Mouse (Mus musculus) ES-CJ7 (cell line): ENCODE measurements around the gene Islr.
A peak's percentile ranks its signal among the peaks of the same experiment; 100 is the strongest.
"Not testable (repeated sequence)": the region's sequence is repeated elsewhere in the genome, so short reads cannot be mapped to it uniquely, and the experiment has no call there.

ENCODE experiments used
- DNase-seq: peaks from one replicate; pipeline ENCODE4 v3.0.0; 2011; ENCODE audit warnings: low read depth, low spot score

The Islr gene

GRCm38 (mm10) chr9:58203516-58204447 lies at the start of gene Islr, which contains the start of gene Islr2:
Gene Islr, minus strand, starts transcription at chr9:58204306.
Gene Islr2, minus strand, starts transcription at chr9:58204319.
- DNase-seq, result peak; percentile 89

- DNase-seq, result not testable (repeated sequence)
These were observed 49.7 kb upstream of the Islr start for GRCm38 (mm10) chr9:58253805-58254122.

GRCm38 (mm10) chr9:58253033-58253804 lies 49.1 kb upstream of the Islr start, which contains the start of gene Stoml1:
Gene Stoml1, plus strand, starts transcription at chr9:58253164.
- peak; percentile 98 for DNase-seq

GRCm38 (mm10) chr9:58250730-58251129 lies 46.6 kb upstream of the Islr start:
- DNase-seq, result not testable (repeated sequence)

- no peak for DNase-seq
These were observed 46.2 kb upstream of the Islr start for GRCm38 (mm10) chr9:58250322-58250721.

GRCm38 (mm10) chr9:58249592-58250192 lies 45.6 kb upstream of the Islr start, which contains the start of gene Pml:
Gene Pml, minus strand, starts transcription at chr9:58249786.
- peak; percentile 83 for DNase-seq

- DNase-seq, result no peak
These were observed 44.8 kb upstream of the Islr start for GRCm38 (mm10) chr9:58248746-58249413.

GRCm38 (mm10) chr9:58247064-58247759 lies 43.1 kb upstream of the Islr start:
- DNase-seq, result peak; percentile 87

GRCm38 (mm10) chr9:58246083-58246591 lies 42.0 kb upstream of the Islr start:
- DNase-seq, result peak; percentile 53

GRCm38 (mm10) chr9:58243696-58244095 lies 39.6 kb upstream of the Islr start:
- peak; percentile 76 for DNase-seq

GRCm38 (mm10) chr9:58242696-58243095 lies 38.6 kb upstream of the Islr start:
- no peak for DNase-seq

GRCm38 (mm10) chr9:58241780-58242485 lies 37.8 kb upstream of the Islr start:
- peak; percentile 95 for DNase-seq

GRCm38 (mm10) chr9:58234502-58235015 lies 30.5 kb upstream of the Islr start:
- DNase-seq, result peak; percentile 66

GRCm38 (mm10) chr9:58232374-58232773 lies 28.3 kb upstream of the Islr start:
- DNase-seq, result no peak

- DNase-seq, result no peak
These were observed 27.6 kb upstream of the Islr start for GRCm38 (mm10) chr9:58231746-58232145.

- no peak for DNase-seq
These were observed 24.8 kb upstream of the Islr start for GRCm38 (mm10) chr9:58228777-58229466.

GRCm38 (mm10) chr9:58225915-58226913 lies 22.1 kb upstream of the Islr start:
- peak; percentile 70 for DNase-seq

GRCm38 (mm10) chr9:58224356-58224755 lies 20.2 kb upstream of the Islr start:
- DNase-seq, result no peak
